Mouse (Mus musculus) B cell, adult 2 months (primary cell): ENCODE data around the gene Tppp3.

Experiments
- DNase-seq, 2 experiments: peaks; one replicate each; pipeline ENCODE4 v3.0.0; 2022

Tppp3 gene

DNA sequence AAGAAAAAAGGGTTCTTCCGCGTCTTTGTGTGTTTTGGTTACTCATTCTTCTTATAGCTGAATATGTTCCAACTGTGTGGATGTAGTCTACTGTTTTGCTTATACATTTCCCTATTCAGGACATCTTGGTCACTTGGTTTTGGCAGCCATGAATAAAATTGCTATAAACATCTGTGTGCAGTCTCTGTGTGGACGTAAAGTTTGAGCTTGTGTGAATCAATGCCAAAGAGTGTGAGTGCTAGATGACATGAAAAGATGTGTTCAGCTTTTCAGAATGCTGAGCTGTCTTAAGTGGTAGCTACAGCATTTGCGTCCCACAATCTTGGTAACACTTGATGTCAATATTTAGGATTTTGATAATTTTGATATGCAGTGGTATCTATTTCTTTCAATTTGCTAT is 51.5 kb downstream of the Tppp3 start:
- no peak for DNase-seq

DNA sequence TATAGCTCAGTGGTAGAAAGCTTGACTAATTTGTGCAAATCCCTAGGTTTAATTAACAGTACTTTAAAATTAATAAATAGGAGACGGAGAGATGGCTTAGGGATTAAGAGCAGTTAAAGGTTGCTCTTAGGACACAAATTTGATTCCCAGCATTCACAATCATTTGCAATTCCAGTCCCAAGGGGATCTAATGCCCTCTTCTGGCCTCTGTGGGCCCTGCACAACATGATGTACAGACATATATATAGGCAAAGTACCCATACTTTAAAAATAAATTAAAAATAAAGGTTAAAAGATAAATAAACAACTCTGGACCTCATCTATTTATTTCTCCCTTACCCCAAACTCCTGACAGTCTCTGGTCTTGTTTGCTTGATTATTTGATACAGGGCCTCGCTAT is 52.3 kb downstream of the Tppp3 start:
- peak; percentile 34 to 46 for DNase-seq
